Mouse (Mus musculus): ENCODE results near the gene Dop1b. TPM values are rescaled to one million over a fixed set of nuclear protein-coding genes. Genes with fewer than 3 reads are reported as not detected.

Gene Dop1b
- polyA plus RNA-seq, 1 experiment from 2014 or later: 40.3 TPM

GRCm38 (mm10) chr16:93859967-93860366 lies 148.3 kb downstream of the Dop1b start:
- no peaks in the 10 kb centered on the region for H3K27me3 ChIP-seq (ENCODE audit: control insufficient read depth, insufficient read depth, low read length)
- no peak overlapping the region for H3K4me2 ChIP-seq (ENCODE audit: low read length)
- WGBS: 94% methylated on average over 4 of the region's 4 CpGs
- H3K4me3 ChIP-seq (replicated peaks; ENCODE audit: low read depth, low read length): no peak overlapping the region
- H3K36me3 ChIP-seq (ENCODE audit: control insufficient read depth, insufficient read depth, low read length): peaks cover 70% of the 10 kb centered on the region
- no peaks in the 10 kb centered on the region for H3K9me3 ChIP-seq (ENCODE audit: control insufficient read depth, low read length)
- ATAC-seq (ENCODE audit: low FRiP score, low TSS enrichment) (no peak), DNase-seq (no peak)
- no peaks in the 10 kb centered on the region for H3K4me1 ChIP-seq (ENCODE audit: control insufficient read depth, insufficient read depth, low read length)
- no peak overlapping the region for H3K27ac ChIP-seq (replicated peaks; ENCODE audit: low read depth, low read length)
- H3K9ac ChIP-seq (replicated peaks; ENCODE audit: low read length): no peak overlapping the region

Other genes with a start within 250 kb of the Dop1b start
- gene Setd4, start 107.8 kb upstream of the Dop1b start, polyA plus RNA-seq (2014; fragmentation: Nextera tagmentation; extraction: Ambion mirVana): 18.7 and 19.0 TPM in 2 replicates
- 137 and 157 TPM in 2 replicates for gene Cbr1, start 106.1 kb upstream of the Dop1b start, polyA plus RNA-seq (2014; fragmentation: Nextera tagmentation; extraction: Ambion mirVana)
- gene Gm5678, start 83.8 kb upstream of the Dop1b start, polyA plus RNA-seq (2014; fragmentation: Nextera tagmentation; extraction: Ambion mirVana): not detected in 2 replicates
- 0.93 and 1.1 TPM in 2 replicates for gene Cbr3, start 28.7 kb upstream of the Dop1b start, polyA plus RNA-seq (2014; fragmentation: Nextera tagmentation; extraction: Ambion mirVana)
- gene Morc3, start 120.2 kb downstream of the Dop1b start, polyA plus RNA-seq (2014; fragmentation: Nextera tagmentation; extraction: Ambion mirVana): 36.6 and 37.1 TPM in 2 replicates
- 17.3 and 22.1 TPM in 2 replicates for gene Chaf1b, start 172.0 kb downstream of the Dop1b start, polyA plus RNA-seq (2014; fragmentation: Nextera tagmentation; extraction: Ambion mirVana)